Mouse (Mus musculus) forebrain, embryonic 16.5 days (tissue): ENCODE measurements at regions not wholly inside any gene's neighbourhood (a gene's known extent, or its start where the extent isn't known, plus 50 kb on each side); places are given as distances from the start of the nearest gene placed in this dataset.

Source experiments
- ATAC-seq: fragments of 200-750 bp; cut with Nextera tagmentation; 2 replicates; pipeline ENCODE4 v1.8.0; 2017; ENCODE audit warnings: mild to moderate bottlenecking, moderate library complexity
- H3K27ac ChIP-seq: fragments of 300-500 bp; sonication (generic); 2 replicates; pipeline ENCODE4 v1.5.1; 2014; ENCODE audit warnings: low read length, control low read depth
- H3K27me3 ChIP-seq: fragments of 300-500 bp; sonication (generic); replicated peaks from 2 replicates; pipeline ENCODE4 v1.6.1; 2014; ENCODE audit warnings: low read length; ENCODE audit not compliant: control insufficient read depth, insufficient read depth
- H3K36me3 ChIP-seq: fragments of 300-500 bp; sonication (generic); 2 replicates; pipeline ENCODE4 v1.6.1; 2014; ENCODE audit not compliant: control insufficient read depth, insufficient read depth
- H3K4me1 ChIP-seq: fragments of 300-500 bp; sonication (generic); replicated peaks from 2 replicates; pipeline ENCODE4 v1.6.1; 2014; ENCODE audit warnings: low read length; ENCODE audit not compliant: control insufficient read depth, insufficient read depth
- H3K4me2 ChIP-seq: fragments of 300-500 bp; sonication (generic); 2 replicates; pipeline ENCODE4 v1.6.1; 2014; ENCODE audit warnings: mild to moderate bottlenecking, low read length, control low read depth
- H3K4me3 ChIP-seq: fragments of 300-500 bp; sonication (generic); replicated peaks from 2 replicates; pipeline ENCODE4 v1.5.1; 2014; ENCODE audit warnings: mild to moderate bottlenecking, low read length, control low read depth
- H3K9ac ChIP-seq: fragments of 300-500 bp; sonication (generic); replicated peaks from 2 replicates; pipeline ENCODE4 v1.6.1; 2014; ENCODE audit warnings: low read depth, low read length, control low read depth
- H3K9me3 ChIP-seq: fragments of 300-500 bp; sonication (generic); 2 replicates; pipeline ENCODE4 v1.6.1; 2016; ENCODE audit warnings: low read length; ENCODE audit not compliant: control insufficient read depth
- WGBS: fragments of 180-500 bp; shearing (Covaris S2); extraction: QIAGEN DNeasy Blood & Tissue Kit; methylation state at CpG from one replicate; pipeline ENCODE4 v1.1.7; 2014; 5-methylcytosine and 5-hydroxymethylcytosine counted together

DNA sequence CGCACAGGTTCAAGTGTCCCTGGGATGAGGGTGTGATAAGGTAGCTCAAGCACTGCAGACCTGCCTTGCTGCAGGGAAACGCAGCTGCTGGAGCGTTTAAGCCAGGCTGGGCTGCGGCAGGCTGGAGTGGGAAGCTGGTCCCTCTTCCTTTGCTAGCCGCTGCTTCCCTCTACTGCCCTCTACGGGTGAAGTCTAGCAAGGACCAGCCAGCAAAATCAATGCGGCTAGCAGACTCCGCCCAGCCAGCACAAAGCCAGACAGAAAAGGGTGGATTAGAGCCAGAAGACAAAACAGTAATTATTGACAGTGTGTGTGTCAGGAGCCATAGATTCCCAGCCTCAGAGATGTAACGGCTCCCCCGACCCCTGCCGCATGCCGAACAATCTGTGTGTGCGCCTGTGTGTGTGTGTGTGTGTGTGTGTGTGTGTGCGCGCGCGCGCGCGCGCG is 111.8 kb upstream of the Med14 start:
- H3K9ac ChIP-seq: peak overlapping the region; percentile 56
- H3K4me2 ChIP-seq: peak overlapping the region; percentile 49
- ATAC-seq: peak; percentile 93
- H3K27ac ChIP-seq: peak overlapping the region; percentile 93
- WGBS: 30% methylated on average over 22 of the region's 22 CpGs
- H3K4me3 ChIP-seq: peak overlapping the region; percentile 42
- H3K4me1 ChIP-seq: 0 out of 2 replicates have a peak, but pooled peaks cover 3% of the 10 kb centered on the region
- no peaks in the 10 kb centered on the region for H3K27me3 ChIP-seq
- H3K9me3 ChIP-seq: no peaks in the 10 kb centered on the region
- H3K36me3 ChIP-seq: no peaks in the 10 kb centered on the region

DNA sequence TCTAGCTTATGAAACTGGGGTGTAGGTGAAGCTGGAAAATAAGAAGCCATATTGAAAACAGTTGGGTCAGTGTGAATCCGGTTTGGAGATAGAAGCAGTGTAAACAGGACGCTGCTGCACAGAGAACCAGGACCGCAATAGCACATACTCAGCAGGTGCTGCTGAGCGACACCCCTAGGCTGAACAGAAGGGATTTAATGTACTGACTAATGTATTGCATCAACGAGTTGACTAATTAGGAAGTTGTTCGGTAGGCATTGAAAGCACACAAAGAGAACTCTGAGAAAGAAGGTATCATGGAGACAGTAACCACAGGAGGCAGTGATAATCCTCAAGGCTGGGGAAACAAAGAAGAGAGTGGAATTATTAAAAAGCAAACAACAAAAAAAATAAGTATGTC is 111.4 kb upstream of the Med14 start:
- 20% methylated on average over 6 of the region's 6 CpGs for WGBS
- Histone ChIP-seq H3K4me1 (0 out of 2 replicates have a peak, but pooled peaks cover 3% of the 10 kb centered on the region), H3K36me3 (no peaks in the 10 kb centered on the region), H3K27ac (peak overlapping the region; percentile 93), H3K27me3 (no peaks in the 10 kb centered on the region), H3K4me2 (peak overlapping the region; percentile 49), H3K9me3 (no peaks in the 10 kb centered on the region), H3K4me3 (peak overlapping the region; percentile 42), H3K9ac (peak overlapping the region; percentile 56)
- peak; percentile 76 for ATAC-seq

DNA sequence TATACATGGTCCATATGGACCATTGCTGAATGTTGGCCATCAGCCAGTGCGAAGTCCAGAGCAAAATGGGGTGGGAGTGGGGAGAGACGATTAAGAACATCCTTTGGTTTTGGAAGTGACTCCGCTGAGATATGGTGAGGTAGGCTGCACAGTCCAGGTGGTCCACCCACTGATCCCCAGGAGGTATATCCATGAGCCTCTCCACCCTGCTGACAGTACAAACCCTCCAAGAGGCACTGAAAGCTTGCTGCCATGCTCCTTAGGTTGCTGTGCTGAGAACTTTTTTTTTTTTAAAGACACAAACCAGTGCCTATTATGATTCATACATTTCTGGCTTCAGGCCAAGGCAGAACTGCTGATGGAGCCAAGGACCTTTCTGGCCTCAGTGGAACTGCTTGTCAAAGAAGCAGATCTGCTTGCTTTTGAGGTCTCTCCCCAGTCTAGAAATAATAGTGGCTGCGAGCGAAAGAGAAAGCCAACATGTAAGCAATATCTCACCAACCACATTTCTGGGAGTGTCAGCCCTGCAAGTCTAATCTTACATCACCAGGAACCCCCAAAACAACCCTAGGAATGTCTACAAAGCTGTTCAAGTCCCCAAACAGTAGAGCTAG is 105.1 kb upstream of the Med14 start:
- no peak overlapping the region for H3K9ac ChIP-seq
- H3K4me1 ChIP-seq: no peaks in the 10 kb centered on the region
- no peak for ATAC-seq
- H3K9me3 ChIP-seq: no peaks in the 10 kb centered on the region
- 90% methylated on average over 5 of the region's 5 CpGs for WGBS
- H3K27me3 ChIP-seq: no peaks in the 10 kb centered on the region
- H3K36me3 ChIP-seq: no peaks in the 10 kb centered on the region
- H3K4me2 ChIP-seq: no peak overlapping the region
- no peak overlapping the region for H3K27ac ChIP-seq
- no peak overlapping the region for H3K4me3 ChIP-seq

DNA sequence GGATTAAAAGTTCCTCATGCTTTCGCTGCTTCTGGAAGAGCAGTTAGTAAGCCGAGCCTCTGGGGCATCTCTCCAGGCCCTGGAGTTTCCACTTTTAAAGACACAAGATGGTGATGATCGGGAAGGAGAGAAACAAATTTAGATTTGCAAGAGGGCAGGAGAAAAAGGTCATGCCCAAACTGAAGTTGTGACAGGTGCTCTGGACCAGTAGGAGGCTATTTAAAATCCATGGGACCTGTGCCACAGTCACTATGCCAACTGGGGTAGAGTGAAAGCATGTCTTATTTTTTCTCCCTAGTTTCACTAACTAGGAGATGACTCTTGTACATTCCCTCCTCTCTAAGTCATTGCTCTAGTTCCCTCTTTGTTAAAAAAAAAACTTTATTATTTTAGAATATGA is 104.3 kb upstream of the Med14 start:
- no peaks in the 10 kb centered on the region for H3K36me3 ChIP-seq
- no peak overlapping the region for H3K9ac ChIP-seq
- no peaks in the 10 kb centered on the region for H3K27me3 ChIP-seq
- no peaks in the 10 kb centered on the region for H3K4me1 ChIP-seq
- H3K4me3 ChIP-seq: no peak overlapping the region
- H3K9me3 ChIP-seq: no peaks in the 10 kb centered on the region
- WGBS: 89% methylated on average over 3 of the region's 3 CpGs
- H3K4me2 ChIP-seq: no peak overlapping the region
- no peak for ATAC-seq
- no peak overlapping the region for H3K27ac ChIP-seq

DNA sequence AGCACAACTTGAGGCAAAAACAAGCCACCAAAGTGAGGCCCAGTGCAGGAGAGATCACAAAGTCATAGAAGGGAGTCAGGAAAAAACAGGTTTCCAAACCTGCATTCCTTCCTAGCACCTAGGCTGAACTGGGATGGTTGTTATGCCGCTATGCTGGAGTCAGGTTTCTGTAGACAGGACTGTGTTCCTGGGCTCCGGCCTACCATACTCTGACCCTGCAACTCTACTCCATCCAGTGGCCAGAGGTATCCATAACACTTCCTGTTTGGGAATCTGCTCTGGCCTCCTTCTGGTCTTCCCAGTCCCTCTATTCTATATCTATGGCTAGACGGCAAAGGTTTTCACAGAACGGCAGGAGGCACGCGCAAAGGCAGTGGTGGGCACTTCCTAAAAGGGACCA is 98.3 kb upstream of the Med14 start:
- Histone ChIP-seq H3K4me1 (peaks cover 10% of the 10 kb centered on the region), H3K9ac (no peak overlapping the region), H3K27me3 (no peaks in the 10 kb centered on the region), H3K9me3 (no peaks in the 10 kb centered on the region), H3K4me3 (no peak overlapping the region), H3K36me3 (no peaks in the 10 kb centered on the region), H3K27ac (no peak overlapping the region), H3K4me2 (no peak overlapping the region)
- ATAC-seq: no peak
- WGBS: 71% methylated on average over 6 of the region's 6 CpGs

DNA sequence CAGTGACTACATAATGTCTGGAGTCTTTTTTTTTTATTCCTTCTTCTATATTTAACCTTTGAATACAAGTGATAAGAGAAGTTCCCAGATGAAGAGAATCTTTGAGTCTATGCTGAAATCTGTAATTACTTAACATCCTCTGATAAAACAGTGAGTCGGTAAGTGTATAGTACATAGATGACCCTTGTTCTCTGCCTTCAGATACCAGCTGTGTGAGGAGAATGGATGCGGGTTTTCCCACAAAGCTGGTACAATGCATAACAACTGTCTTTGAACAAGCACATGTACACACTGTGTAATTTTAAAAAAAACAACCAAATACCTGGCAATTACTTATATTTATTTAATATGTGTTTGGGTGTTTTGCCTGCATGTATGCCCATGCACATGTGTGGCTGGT is 96.9 kb upstream of the Med14 start:
- H3K4me3 ChIP-seq: no peak overlapping the region
- H3K27ac ChIP-seq: peak overlapping the region; percentile 76
- peak; percentile 4; the same call in 1 of the 2 replicates for ATAC-seq
- 32% methylated on average over 2 of the region's 2 CpGs for WGBS
- H3K9ac ChIP-seq: no peak overlapping the region
- H3K36me3 ChIP-seq: no peaks in the 10 kb centered on the region
- H3K4me2 ChIP-seq: peak overlapping the region; percentile 57
- no peaks in the 10 kb centered on the region for H3K9me3 ChIP-seq
- peaks cover 10% of the 10 kb centered on the region for H3K4me1 ChIP-seq
- H3K27me3 ChIP-seq: no peaks in the 10 kb centered on the region

DNA sequence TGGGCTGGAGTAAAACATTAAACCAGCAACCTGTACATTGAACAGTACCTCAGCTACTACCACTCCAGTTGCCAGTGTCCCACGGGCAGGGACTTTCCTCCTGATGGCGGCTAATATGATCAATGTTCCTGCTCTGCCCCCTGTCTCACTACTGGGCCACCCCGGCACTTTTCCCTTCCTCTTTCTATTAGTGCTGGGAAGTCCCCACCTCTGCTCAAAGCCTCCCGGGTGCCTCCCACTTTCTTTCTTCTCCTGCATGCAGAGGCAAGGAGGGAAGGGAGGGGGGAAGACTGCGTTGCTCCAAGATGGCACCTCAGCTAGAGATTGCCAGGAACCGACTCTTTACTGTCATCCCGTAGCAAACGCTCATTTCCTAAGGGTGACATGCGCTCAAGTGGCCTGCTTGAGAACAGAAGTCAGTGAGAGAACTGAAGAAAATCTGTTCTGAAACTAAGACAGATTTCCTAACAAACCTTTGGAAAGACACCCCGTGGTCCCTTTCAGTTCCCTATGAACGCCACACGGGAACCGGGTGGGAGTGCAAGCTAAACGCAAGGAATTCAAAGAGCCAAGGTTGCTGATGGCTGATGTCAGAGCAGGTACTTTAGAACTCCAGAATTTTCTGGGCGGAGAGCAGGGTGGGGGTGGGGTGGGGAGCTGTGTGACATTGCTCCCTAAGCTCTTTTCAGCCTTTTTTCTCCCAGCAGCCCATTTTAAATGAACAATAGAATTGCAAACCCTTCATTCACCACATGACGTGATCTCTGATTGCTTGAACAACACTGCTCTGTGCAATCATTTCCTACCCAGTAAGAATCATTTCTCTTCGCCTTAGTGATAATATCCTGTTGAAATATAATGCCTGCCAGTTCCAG is 96.2 kb upstream of the Med14 start:
- Histone ChIP-seq H3K4me1 (peaks cover 10% of the 10 kb centered on the region), H3K9ac (peak overlapping the region; percentile 44), H3K4me3 (peak overlapping the region; percentile 36), H3K9me3 (no peaks in the 10 kb centered on the region), H3K4me2 (peak overlapping the region; percentile 57), H3K27ac (peak overlapping the region; percentile 96), H3K36me3 (no peaks in the 10 kb centered on the region), H3K27me3 (no peaks in the 10 kb centered on the region)
- 20% methylated on average over 17 of the region's 17 CpGs for WGBS
- ATAC-seq: peak; percentile 87

DNA sequence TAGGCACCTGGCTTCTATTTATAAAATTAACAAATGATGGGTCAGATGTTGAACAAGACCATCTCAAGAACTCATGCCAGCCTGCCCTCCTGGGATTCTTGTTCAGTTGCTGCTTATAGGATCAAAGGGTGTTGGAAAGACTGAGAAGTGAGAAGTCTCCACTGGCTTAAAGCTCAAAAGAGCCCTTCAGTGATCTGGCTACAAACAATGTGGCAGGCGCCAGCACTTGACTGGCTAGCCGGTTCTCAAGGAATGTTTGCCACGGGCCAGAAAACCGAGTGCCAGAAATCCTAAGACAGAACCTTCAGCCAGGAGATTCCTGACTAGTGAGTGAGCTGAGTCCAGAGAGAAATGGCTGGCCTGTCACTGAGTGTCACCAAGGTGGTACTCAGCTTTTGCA is 93.6 kb upstream of the Med14 start:
- peaks cover 10% of the 10 kb centered on the region for H3K4me1 ChIP-seq
- no peaks in the 10 kb centered on the region for H3K9me3 ChIP-seq
- ATAC-seq: no peak
- 50% methylated on average over 4 of the region's 4 CpGs for WGBS
- H3K4me3 ChIP-seq: no peak overlapping the region
- H3K4me2 ChIP-seq: no peak overlapping the region
- H3K27me3 ChIP-seq: no peaks in the 10 kb centered on the region
- H3K36me3 ChIP-seq: no peaks in the 10 kb centered on the region
- H3K9ac ChIP-seq: no peak overlapping the region
- no peak overlapping the region for H3K27ac ChIP-seq

DNA sequence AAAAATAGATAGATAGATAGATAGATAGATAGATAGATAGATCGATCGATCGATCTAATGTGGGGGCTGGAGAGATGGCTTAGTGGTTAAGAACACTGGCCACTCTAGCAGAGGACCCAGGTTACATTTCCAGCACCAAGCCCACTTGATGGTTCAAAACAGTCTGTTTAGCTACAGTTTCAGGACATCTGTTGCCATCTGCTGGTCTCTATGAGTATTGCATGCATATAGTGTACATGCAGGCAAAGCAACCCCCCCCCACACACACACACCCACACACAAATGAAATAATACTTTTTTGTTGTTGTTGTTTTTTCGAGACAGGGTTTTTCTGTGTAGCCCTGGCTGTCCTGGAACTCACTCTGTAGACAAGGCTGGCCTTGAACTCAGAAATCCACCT is 89.8 kb upstream of the Med14 start:
- no peak for ATAC-seq
- Histone ChIP-seq H3K9ac (no peak overlapping the region), H3K4me2 (no peak overlapping the region), H3K4me3 (no peak overlapping the region), H3K27ac (no peak overlapping the region), H3K4me1 (no peaks in the 10 kb centered on the region), H3K9me3 (no peaks in the 10 kb centered on the region), H3K27me3 (no peaks in the 10 kb centered on the region), H3K36me3 (no peaks in the 10 kb centered on the region)
- WGBS: 79% methylated on average over 4 of the region's 4 CpGs
